Mouse (Mus musculus) forebrain, embryonic 11.5 days (tissue): ENCODE results near the gene Inpp4b. TPM values are rescaled to one million over a fixed set of nuclear protein-coding genes. Genes with fewer than 3 reads are reported as not detected.
A peak's percentile ranks its signal among the peaks of the same experiment; 100 is the strongest.
"Not testable (repeated sequence)": the region's sequence is repeated elsewhere in the genome, so short reads cannot be mapped to it uniquely, and the experiment has no call there.

Source experiments
- ATAC-seq: fragments of 200-750 bp; cut with Nextera tagmentation; replicated peaks from 2 replicates; pipeline ENCODE4 v1.8.0; 2017; ENCODE audit warnings: moderate TSS enrichment; ENCODE audit not compliant: low FRiP score
- DNase-seq: peaks from one replicate; pipeline ENCODE4 v3.0.0-alpha.2; 2017; ENCODE audit warnings: low spot score
- H3K27ac ChIP-seq: fragments of 300-500 bp; sonication (generic); 2 replicates; pipeline ENCODE4 v1.5.1; 2014; ENCODE audit warnings: low read depth, low read length
- H3K27me3 ChIP-seq: fragments of 300-500 bp; sonication (generic); 2 replicates; pipeline ENCODE4 v1.6.1; 2014; ENCODE audit warnings: mild to moderate bottlenecking, low read length, mixed read lengths; ENCODE audit not compliant: control insufficient read depth, insufficient read depth
- H3K36me3 ChIP-seq: fragments of 300-500 bp; sonication (generic); 2 replicates; pipeline ENCODE4 v1.6.1; 2014; ENCODE audit warnings: mild to moderate bottlenecking, low read length, moderate library complexity, mixed read lengths; ENCODE audit not compliant: control insufficient read depth, insufficient read depth
- H3K4me1 ChIP-seq: fragments of 300-500 bp; sonication (generic); replicated peaks from 2 replicates; pipeline ENCODE4 v1.6.1; 2014; ENCODE audit warnings: low read length, mixed read lengths; ENCODE audit not compliant: control insufficient read depth, insufficient read depth
- H3K4me2 ChIP-seq: fragments of 300-500 bp; sonication (generic); 2 replicates; pipeline ENCODE4 v1.6.1; 2014; ENCODE audit warnings: low read depth, mild to moderate bottlenecking, low read length, moderate library complexity, mixed read lengths; ENCODE audit not compliant: severe bottlenecking
- H3K4me3 ChIP-seq: fragments of 300-500 bp; sonication (generic); 2 replicates; pipeline ENCODE4 v1.5.1; 2014; ENCODE audit warnings: low read depth, low read length
- H3K9ac ChIP-seq: fragments of 300-500 bp; sonication (generic); 2 replicates; pipeline ENCODE4 v1.6.1; 2014; ENCODE audit warnings: low read length
- H3K9me3 ChIP-seq: fragments of 300-500 bp; sonication (generic); 2 replicates; pipeline ENCODE4 v1.6.1; 2016; ENCODE audit warnings: low read length, mixed read lengths; ENCODE audit not compliant: control insufficient read depth
- WGBS: fragments of 180-500 bp; shearing (Covaris S2); extraction: QIAGEN DNeasy Blood & Tissue Kit; methylation state at CpG from one replicate; pipeline ENCODE4 v1.1.7; 2014; 5-methylcytosine and 5-hydroxymethylcytosine counted together
- polyA plus RNA-seq: library from polyadenylated mRNA; unstranded; fragments of >200 nt; fragmentation: Nextera tagmentation; extraction: Ambion mirVana; gene quantifications from 2 replicates; pipeline ENCODE4 v1.2.1, GENCODE M21; 2014

Gene Inpp4b
- polyA plus RNA-seq, 1 experiment from 2014 or later, result 3.3 TPM

DNA sequence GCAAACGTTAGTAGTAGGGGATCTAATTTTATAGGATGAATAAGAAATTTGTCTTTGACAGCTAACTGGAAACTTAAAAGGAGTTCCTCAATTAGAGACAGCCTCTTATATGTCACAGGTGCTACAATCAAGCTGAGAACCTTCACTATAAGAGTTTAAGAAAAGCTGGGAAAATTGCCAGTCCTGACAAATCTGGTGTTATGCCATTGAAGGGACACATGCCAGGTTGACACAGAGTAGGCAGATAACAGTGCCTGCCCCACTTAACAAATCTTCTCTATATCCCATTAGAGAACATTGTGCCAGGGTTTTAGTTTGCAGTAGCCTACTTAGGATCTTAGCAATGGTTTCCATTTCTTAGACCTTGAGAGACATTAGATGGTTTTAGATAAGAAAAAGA lies 456.1 kb downstream of the Inpp4b start:
- 81% methylated on average over 1 of the region's 1 CpGs for WGBS
- no peak overlapping the region for H3K4me3 ChIP-seq
- H3K27ac ChIP-seq, result no peak overlapping the region
- no peak overlapping the region for H3K4me2 ChIP-seq
- ATAC-seq, result no peak
- no peaks in the 10 kb centered on the region for H3K9me3 ChIP-seq
- no peaks in the 10 kb centered on the region for H3K4me1 ChIP-seq
- H3K9ac ChIP-seq, result no peak overlapping the region
- H3K36me3 ChIP-seq, result no peaks in the 10 kb centered on the region
- H3K27me3 ChIP-seq, result no peaks in the 10 kb centered on the region
- no peak for DNase-seq

DNA sequence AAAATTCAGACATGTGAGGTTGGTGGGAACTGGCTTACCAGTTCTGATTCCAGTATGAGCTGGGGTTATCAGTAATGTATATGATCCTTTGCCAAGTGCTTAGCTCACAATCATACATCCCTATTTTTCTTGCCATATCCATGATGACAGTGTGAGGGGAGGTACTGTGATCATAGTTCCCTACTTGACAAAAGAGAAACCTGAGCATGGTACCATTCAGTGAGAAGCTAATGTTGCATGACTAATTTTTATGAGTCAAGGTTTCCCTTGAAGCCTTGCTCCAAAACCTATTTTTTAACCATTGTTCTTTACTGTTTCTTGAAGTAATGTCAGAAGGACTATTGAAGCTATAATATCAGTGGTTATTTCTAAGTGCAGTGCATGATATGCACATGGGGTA lies 458.4 kb downstream of the Inpp4b start:
- no peak overlapping the region for H3K4me2 ChIP-seq
- no peaks in the 10 kb centered on the region for H3K9me3 ChIP-seq
- H3K9ac ChIP-seq, result no peak overlapping the region
- no peaks in the 10 kb centered on the region for H3K27me3 ChIP-seq
- H3K36me3 ChIP-seq, result no peaks in the 10 kb centered on the region
- ATAC-seq (no peak), DNase-seq (no peak)
- no peaks in the 10 kb centered on the region for H3K4me1 ChIP-seq
- no peak overlapping the region for H3K4me3 ChIP-seq
- no peak overlapping the region for H3K27ac ChIP-seq

DNA sequence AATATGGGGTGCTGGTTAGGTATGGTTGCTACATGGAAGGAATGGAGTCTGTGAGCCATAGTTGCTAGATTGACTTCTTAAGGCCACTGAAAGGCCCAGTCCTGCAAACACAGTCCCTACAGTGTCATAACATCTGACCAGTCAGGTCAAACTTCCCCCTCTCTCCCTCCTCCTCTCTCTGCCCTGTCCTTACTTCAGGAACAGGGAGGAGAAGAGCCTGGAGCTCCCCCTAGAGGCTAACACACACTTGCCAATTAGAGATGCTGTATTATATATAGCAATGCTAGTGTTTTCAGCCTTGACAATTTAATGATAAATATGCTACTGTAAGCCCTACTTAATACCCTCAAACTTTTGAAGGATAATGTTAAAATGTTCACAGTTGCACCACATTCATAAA lies 464.4 kb downstream of the Inpp4b start:
- no peak overlapping the region for H3K4me2 ChIP-seq
- peak; percentile 85 for ATAC-seq
- H3K27me3 ChIP-seq, result no peaks in the 10 kb centered on the region

DNA sequence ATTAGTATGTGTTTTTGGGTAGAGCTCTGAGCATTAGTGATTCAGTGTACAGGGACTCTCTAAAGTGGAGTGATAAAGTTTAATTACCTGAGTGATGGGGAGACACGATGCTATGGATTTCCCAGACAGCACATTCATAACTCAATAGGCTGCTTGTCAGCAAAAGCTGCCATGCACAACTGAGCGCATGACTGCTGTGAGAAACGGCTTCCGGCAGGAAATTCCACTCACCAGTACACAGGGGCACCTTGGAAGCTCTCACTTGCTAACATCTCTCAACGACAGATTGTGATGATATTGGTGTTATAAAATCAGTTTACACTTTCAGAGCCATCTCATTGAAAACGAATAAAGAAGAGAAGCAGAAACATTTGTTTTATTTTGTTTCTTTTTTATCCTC lies 465.2 kb downstream of the Inpp4b start:
- Histone ChIP-seq H3K9me3 (no peaks in the 10 kb centered on the region), H3K4me3 (no peak overlapping the region), H3K4me1 (no peaks in the 10 kb centered on the region), H3K27ac (no peak overlapping the region), H3K4me2 (no peak overlapping the region), H3K36me3 (no peaks in the 10 kb centered on the region), H3K27me3 (no peaks in the 10 kb centered on the region), H3K9ac (no peak overlapping the region)
- DNase-seq (no peak), ATAC-seq (no peak)
- WGBS, result 72% methylated on average over 6 of the region's 6 CpGs

More for the DNA sequence above, 464.4 kb downstream of the Inpp4b start:
- DNase-seq, result peak; percentile 77
- H3K4me1 ChIP-seq, result no peaks in the 10 kb centered on the region
- H3K4me3 ChIP-seq, result no peak overlapping the region
- no peaks in the 10 kb centered on the region for H3K36me3 ChIP-seq
- no peak overlapping the region for H3K27ac ChIP-seq
- no peak overlapping the region for H3K9ac ChIP-seq
- H3K9me3 ChIP-seq, result no peaks in the 10 kb centered on the region

DNA sequence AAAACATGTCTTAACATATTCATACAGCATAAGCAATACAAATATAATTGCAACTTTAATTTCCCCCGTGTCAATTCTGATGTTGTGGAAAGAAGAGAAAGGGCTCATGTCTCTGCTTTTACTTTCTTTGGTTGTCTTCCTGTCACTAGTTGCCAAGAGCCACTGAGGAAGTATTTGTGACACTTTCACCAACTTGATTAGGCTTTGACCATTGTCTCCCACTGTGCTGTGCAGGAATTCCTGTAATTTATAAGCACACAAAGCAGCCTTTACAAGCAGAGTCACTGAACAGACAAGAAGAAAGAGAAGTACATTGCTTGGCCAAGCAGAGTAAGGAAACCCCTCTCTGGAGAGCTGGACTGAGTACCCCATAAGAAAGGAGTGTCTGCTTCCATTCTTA lies 466.1 kb downstream of the Inpp4b start:
- no peak overlapping the region for H3K27ac ChIP-seq
- H3K4me1 ChIP-seq, result no peaks in the 10 kb centered on the region
- no peak overlapping the region for H3K4me2 ChIP-seq
- WGBS, result 76% methylated on average over 1 of the region's 1 CpGs
- H3K27me3 ChIP-seq, result no peaks in the 10 kb centered on the region
- H3K9ac ChIP-seq, result no peak overlapping the region
- H3K9me3 ChIP-seq, result no peaks in the 10 kb centered on the region
- H3K36me3 ChIP-seq, result no peaks in the 10 kb centered on the region
- ATAC-seq (no peak), DNase-seq (no peak)
- no peak overlapping the region for H3K4me3 ChIP-seq

DNA sequence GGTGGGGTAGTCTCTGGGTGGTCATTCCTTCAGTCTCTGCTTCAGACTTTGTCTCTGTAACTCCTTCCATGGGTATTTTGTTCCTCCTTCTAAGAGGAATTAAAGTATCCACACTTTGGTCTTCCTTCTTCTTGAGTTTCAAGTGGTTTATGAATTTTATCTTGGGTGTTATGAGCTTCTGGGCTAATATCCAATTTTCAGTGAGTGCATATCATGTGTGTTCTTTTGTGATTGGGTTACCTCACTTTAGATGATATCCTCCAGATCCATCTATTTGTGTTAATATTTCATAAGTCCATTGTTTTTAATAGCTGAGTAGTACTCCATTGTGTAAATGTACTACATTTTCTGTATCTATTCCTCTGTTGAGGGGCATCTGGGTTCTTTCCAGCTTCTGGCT lies 467.1 kb downstream of the Inpp4b start:
- H3K4me2 ChIP-seq, H3K9me3 ChIP-seq, H3K4me3 ChIP-seq, H3K9ac ChIP-seq, H3K4me1 ChIP-seq, H3K27me3 ChIP-seq, DNase-seq, H3K36me3 ChIP-seq, ATAC-seq, H3K27ac ChIP-seq: not testable (repeated sequence)

DNA sequence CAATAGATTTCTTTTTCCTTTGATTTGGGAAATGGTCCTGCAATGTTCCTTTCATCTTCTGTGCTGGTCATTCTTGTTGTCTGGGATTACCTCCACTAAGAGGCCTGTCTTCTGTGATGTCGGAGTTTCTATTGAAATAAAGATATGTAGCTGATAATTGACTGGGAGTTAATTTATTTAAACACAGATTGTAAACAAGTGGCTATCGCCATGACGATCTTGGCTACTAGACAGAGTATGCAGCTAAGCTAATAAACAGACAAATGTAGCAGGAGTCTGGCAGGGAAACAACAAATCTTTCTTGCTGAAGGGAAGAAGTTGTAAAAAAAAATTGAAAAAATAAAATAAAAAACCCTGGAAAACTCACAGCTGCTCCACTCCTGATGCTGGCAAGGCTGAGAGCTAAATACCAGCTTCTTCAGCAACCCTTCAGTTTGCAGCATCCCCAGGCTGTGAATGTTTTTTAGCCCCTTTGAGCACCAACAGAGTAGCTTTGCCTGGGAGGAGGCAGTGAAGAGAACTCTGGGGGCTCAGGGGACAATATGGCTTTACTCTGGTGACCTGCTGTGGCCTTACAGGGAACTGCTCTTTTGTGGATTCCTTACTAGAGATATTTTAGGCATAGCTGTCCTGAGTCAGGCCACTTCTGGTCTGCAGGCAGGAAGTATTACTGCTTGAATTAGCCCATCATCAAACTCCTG lies 469.8 kb downstream of the Inpp4b start:
- H3K36me3 ChIP-seq, result no peaks in the 10 kb centered on the region
- no peaks in the 10 kb centered on the region for H3K4me1 ChIP-seq
- no peak overlapping the region for H3K9ac ChIP-seq
- H3K4me3 ChIP-seq, result no peak overlapping the region
- H3K9me3 ChIP-seq, result no peaks in the 10 kb centered on the region
- no peak overlapping the region for H3K27ac ChIP-seq
- no peaks in the 10 kb centered on the region for H3K27me3 ChIP-seq
- DNase-seq (no peak), ATAC-seq (peak; percentile 54)
- WGBS, result 12% methylated on average over 3 of the region's 3 CpGs
- H3K4me2 ChIP-seq, result no peak overlapping the region

DNA sequence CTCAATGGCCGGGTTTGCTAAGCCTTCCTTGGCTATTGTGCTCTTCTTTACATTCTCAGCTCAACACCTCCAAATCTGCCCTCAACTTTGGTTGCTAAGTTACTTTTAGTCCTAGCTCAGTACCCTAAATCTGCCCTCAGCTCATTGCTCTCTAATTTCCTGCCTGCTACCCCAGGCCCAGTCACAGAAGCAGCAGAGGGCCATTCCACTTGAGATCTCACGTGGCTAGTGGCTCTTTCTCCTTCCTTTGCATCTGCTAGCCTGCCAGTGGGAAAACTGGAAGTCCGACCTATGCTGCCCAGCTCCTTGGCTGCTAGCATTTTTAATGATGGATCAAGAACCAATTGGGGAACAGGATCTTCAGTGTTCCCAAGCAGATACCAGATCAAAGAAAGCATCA lies 472.4 kb downstream of the Inpp4b start:
- ATAC-seq, result no peak
- Histone ChIP-seq H3K4me3 (no peak overlapping the region), H3K27ac (no peak overlapping the region), H3K4me1 (no peaks in the 10 kb centered on the region), H3K4me2 (no peak overlapping the region), H3K27me3 (no peaks in the 10 kb centered on the region), H3K9me3 (no peaks in the 10 kb centered on the region), H3K36me3 (no peaks in the 10 kb centered on the region), H3K9ac (no peak overlapping the region)
- DNase-seq, result no peak
- WGBS, result 18% methylated on average over 3 of the region's 3 CpGs

DNA sequence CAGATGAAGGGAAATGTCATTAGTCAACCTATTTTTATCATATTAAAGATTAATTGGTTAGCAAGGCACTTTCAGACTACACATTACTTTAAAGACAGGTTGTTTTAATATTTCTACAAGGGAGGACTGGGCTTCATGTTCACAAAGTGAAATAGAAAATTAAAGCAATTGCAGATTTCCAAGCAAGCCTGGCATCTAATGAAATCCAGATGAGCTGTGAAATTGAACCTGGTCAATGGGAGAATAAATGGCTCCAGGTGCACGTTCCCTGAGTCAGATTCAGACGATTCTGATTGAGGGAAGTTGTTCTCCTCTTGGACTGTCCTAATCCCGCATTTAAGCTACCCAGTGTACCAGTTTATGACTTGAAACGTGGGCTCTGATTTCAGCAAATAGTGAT lies 473.2 kb downstream of the Inpp4b start:
- Histone ChIP-seq H3K27me3 (no peaks in the 10 kb centered on the region), H3K9me3 (no peaks in the 10 kb centered on the region), H3K36me3 (no peaks in the 10 kb centered on the region), H3K4me2 (no peak overlapping the region), H3K27ac (no peak overlapping the region), H3K4me3 (no peak overlapping the region), H3K9ac (no peak overlapping the region), H3K4me1 (no peaks in the 10 kb centered on the region)
- no peak for ATAC-seq
- 57% methylated on average over 4 of the region's 4 CpGs for WGBS
- no peak for DNase-seq
